Mouse (Mus musculus) gastrocnemius, adult 2 months (tissue): Measurements from ENCODE around the gene Prpf40b. TPM values are rescaled to one million over a fixed set of nuclear protein-coding genes. Genes with fewer than 3 reads are reported as not detected.

Experiments
- DNase-seq: peaks from one replicate; pipeline ENCODE4 v3.0.0; 2022
- H3K27ac ChIP-seq: fragments of 200-600 bp; 2 replicates; pipeline ENCODE4 v1.8.1; 2022; ENCODE audit warnings: mild to moderate bottlenecking
- H3K4me3 ChIP-seq: fragments of 200-600 bp; 2 replicates; pipeline ENCODE4 v1.8.1; 2022; ENCODE audit warnings: mild to moderate bottlenecking, moderate library complexity
- CTCF ChIP-seq: fragments of 200-600 bp; IDR thresholded peaks from 2 replicates; pipeline ENCODE4 v1.8.1; 2022; ENCODE audit warnings: antibody characterized with exemption, mild to moderate bottlenecking, moderate library complexity
- intact Hi-C: fragments of 180-260 bp; cut with DNase I; formaldehyde crosslinking; loops from one replicate; pipeline ENCODE4 v1.15.1; 2025
- total RNA-seq, 2 experiments: library from RNA; stranded (reverse); gene quantifications; 2 replicates each; pipeline ENCODE4 v1.2.3; 2021

Prpf40b gene
- total RNA-seq, 2 experiments from 2014 or later: 24.8 to 27.0 TPM

GRCm38 (mm10) chr15:99339669-99340068 is 44.8 kb downstream of the Prpf40b start:
- TF ChIP-seq CTCF: no peak
- DNase-seq: no peak
- Histone ChIP-seq H3K27ac (peak overlapping the region; percentile 35; the same call in 1 of the 2 replicates), H3K4me3 (no peak overlapping the region)
- intact Hi-C loops: no loop called here

GRCm38 (mm10) chr15:99341102-99341501 is 46.2 kb downstream of the Prpf40b start:
- intact Hi-C loops: no loop called here
- H3K27ac ChIP-seq: peak overlapping the region; percentile 83; the same call in 1 of the 2 replicates

GRCm38 (mm10) chr15:99342194-99342981 is 47.5 kb downstream of the Prpf40b start:
- Histone ChIP-seq H3K27ac (peak overlapping the region; percentile 83), H3K4me3 (no peak overlapping the region)
- intact Hi-C loops: no loop called here
- DNase-seq: peak; percentile 7
- TF ChIP-seq CTCF: no peak

More at GRCm38 (mm10) chr15:99341102-99341501, 46.2 kb downstream of the Prpf40b start:
- TF ChIP-seq CTCF: no peak
- no peak overlapping the region for H3K4me3 ChIP-seq
- no peak for DNase-seq

- no peak for TF ChIP-seq CTCF
- intact Hi-C loops: no loop called here
- H3K27ac ChIP-seq: peak overlapping the region; percentile 83
- peak overlapping the region; percentile 51 for H3K4me3 ChIP-seq
- peak; percentile 85 for DNase-seq
These were observed 48.7 kb downstream of the Prpf40b start for GRCm38 (mm10) chr15:99343414-99344147.

DNA sequence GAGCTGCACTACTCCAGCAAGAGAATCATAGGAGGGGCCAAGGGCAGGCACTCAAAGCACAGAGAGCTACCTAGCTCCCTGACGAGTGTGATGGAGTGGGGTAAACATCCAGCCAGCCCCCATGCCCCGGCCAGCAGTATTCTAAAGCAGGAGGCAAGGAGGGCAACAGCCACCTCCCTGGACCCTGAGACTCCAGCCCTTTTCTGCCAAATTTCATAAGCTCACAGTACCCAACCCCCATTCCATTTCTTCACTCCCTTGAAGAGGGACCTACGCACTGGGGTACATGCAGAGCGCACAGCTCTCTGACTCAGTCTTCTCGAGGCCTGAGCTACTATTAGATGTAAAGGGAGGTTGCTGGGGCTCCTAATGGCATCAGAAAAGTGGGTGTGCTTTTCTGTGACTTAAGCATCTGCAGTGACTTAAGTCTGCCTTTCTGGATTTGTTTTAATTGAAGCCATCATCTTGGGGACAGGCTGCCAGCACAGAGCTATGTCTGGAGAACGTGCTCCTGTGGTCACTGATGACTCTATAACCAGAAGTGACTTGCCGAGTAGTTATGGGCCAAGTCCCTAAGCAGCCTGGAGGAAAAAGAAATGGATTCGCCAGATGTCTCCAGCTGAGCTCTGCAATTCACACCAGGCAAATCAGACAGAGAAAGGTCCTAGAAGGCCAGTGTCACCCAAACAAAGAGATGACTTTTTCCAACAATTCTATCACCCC is 49.4 kb downstream of the Prpf40b start:
- peak; percentile 61 for DNase-seq
- Histone ChIP-seq H3K27ac (peak overlapping the region; percentile 83), H3K4me3 (peak overlapping the region; percentile 51)
- intact Hi-C loops: no loop called here
- TF ChIP-seq CTCF: no peak

DNA sequence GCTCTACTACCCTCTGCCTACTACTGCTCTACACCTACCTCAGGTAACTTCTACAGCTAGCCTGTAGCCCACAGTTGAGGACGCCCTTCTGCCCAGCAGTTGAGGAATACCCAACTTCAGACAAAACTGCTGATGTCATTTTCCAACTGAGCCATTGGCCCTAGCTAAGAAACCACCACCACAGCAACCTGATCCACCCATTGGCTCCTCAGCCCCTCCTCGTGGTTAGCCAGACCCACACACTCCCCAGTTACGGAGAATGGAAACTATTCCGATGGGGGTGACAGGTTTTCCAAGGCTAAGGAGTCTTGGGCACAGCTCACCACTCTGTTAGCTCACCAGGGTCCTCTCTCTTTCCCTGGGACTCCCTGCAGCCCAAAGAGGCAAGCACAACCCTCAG is 50.1 kb downstream of the Prpf40b start:
- peak; percentile 65 for DNase-seq
- intact Hi-C loops: no loop called here
- no peak for TF ChIP-seq CTCF

GRCm38 (mm10) chr15:99351610-99352009 is 56.7 kb downstream of the Prpf40b start:
- no peak overlapping the region for H3K27ac ChIP-seq
- no peak for TF ChIP-seq CTCF
- peak; percentile 1 for DNase-seq
- H3K4me3 ChIP-seq: no peak overlapping the region
- intact Hi-C loops: no loop called here

More for the DNA sequence above, 50.1 kb downstream of the Prpf40b start:
- H3K27ac ChIP-seq: peak overlapping the region; percentile 83
- H3K4me3 ChIP-seq: peak overlapping the region; percentile 51

GRCm38 (mm10) chr15:99352306-99352705 is 57.4 kb downstream of the Prpf40b start:
- Histone ChIP-seq H3K4me3 (no peak overlapping the region), H3K27ac (no peak overlapping the region)
- intact Hi-C loops: no loop called here
- no peak for TF ChIP-seq CTCF
- DNase-seq: peak; percentile 3

- no peak for TF ChIP-seq CTCF
- H3K4me3 ChIP-seq: no peak overlapping the region
- H3K27ac ChIP-seq: peak overlapping the region; percentile 25; the same call in 1 of the 2 replicates
- intact Hi-C loops: no loop called here
- peak; percentile 29 for DNase-seq
These were observed 60.8 kb downstream of the Prpf40b start for GRCm38 (mm10) chr15:99355660-99356059.

DNA sequence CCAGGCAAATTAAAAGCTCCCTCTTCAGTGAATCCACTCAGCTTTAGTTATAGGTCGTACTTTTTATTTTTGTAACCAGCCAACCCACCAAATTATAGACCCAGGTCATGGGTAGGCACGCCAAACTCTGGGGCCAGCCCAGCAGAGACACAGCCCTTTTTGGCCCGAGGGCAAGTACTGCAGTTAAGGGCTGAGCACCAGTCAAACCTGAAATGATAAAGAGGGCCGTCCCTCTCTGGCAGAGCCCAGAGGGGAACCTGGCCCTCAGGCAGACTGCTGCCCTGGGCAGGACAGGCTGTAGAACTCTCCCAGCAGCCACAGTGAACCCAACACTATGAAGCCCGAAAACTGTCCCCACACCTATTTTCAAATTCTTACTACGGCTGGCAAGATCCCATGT is 61.6 kb downstream of the Prpf40b start:
- no peak for TF ChIP-seq CTCF
- DNase-seq: no peak
- intact Hi-C loops: no loop called here
- Histone ChIP-seq H3K27ac (peak overlapping the region; percentile 25; the same call in 1 of the 2 replicates), H3K4me3 (no peak overlapping the region)

- intact Hi-C loops: no loop called here
- DNase-seq: peak; percentile 34
- TF ChIP-seq CTCF: no peak
- Histone ChIP-seq H3K4me3 (no peak overlapping the region), H3K27ac (peak overlapping the region; percentile 8; the same call in 1 of the 2 replicates)
These were observed 64.1 kb downstream of the Prpf40b start for GRCm38 (mm10) chr15:99358952-99359351.

DNA sequence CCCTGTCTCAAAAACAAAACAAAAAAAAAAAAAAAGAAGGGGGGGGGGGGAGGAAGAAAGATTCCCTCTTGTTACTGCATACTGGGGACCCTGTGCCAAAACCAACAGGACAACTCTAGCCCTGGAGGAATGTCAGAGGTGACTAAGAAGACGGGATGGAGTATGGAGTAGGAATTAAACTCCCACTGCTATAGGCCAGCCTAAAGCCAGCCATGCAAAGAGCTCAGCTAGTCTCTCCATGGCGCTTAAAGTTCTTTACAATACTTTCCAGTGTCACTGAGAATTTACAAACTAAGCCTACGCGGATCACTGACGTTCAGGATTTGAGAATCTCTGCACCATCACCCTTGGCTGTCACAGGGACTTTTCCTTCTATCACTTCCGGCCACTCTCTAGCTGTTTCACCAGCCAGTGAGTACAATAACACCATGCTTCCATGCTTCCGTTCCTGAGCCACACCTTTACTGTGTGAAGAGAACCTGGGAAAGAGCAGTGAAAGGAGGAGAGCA is 69.2 kb downstream of the Prpf40b start:
- 0 out of 2 replicates have a peak overlapping the region, but pooled peaks have one; percentile 5 for H3K4me3 ChIP-seq
- DNase-seq: no peak
- intact Hi-C loops: no loop called here
- TF ChIP-seq CTCF: no peak
- peak overlapping the region; percentile 52; the same call in 1 of the 2 replicates for H3K27ac ChIP-seq
